Mouse (Mus musculus) embryonic fibroblast, embryonic 13.5 days (primary cell): ENCODE measurements around the gene Sh3bp5.

Experiments
- CTCF ChIP-seq: IDR thresholded peaks from 2 replicates; pipeline ENCODE4 v1.5.1; 2011; ENCODE audit warnings: mild to moderate bottlenecking, control low read depth, low read length, moderate library complexity, borderline replicate concordance; ENCODE audit not compliant: insufficient read depth
- POLR2A ChIP-seq: IDR thresholded peaks from 2 replicates; pipeline ENCODE4 v1.6.1; 2011; ENCODE audit warnings: low read depth, mild to moderate bottlenecking, control low read depth, low read length, moderate library complexity

- TF ChIP-seq CTCF (no peak), POLR2A (no peak)
These were observed 108.7 kb downstream of the Sh3bp5 start for GRCm38 (mm10) chr14:31327196-31327595.
